Mouse (Mus musculus) adipocyte (in vitro differentiated cells): Measurements from ENCODE around the gene Usp39.
A peak's percentile ranks its signal among the peaks of the same experiment; 100 is the strongest.

Experiments
- DNase-seq: peaks from one replicate; pipeline ENCODE4 v3.0.0-alpha.2; 2016; ENCODE audit warnings: low spot score

Gene Usp39

GRCm38 (mm10) chr6:72302349-72302925 lies 42.5 kb downstream of the Usp39 start:
- no peak for DNase-seq

DNA sequence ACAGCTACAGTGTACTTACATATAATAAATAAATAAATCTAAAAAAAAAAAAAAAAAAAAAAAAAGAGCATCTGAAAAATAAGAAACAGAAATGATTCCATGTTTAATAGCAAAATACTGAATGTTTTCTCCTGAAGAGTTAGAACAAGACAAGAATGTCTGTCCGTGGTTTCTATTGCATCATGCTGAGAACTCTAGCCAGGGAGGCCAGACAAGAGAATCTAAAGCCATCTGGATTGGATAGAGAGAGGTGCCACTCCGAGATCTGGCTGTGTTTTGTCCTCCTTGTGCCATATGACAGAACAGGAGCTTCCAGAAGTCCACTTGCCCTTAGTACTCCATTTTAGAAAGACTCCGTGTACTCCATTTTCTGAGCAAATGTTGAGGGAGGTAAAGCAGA lies 47.2 kb downstream of the Usp39 start:
- peak; percentile 85 for DNase-seq

- no peak for DNase-seq
These were observed 51.9 kb downstream of the Usp39 start for GRCm38 (mm10) chr6:72292972-72293651.

GRCm38 (mm10) chr6:72289484-72289883 lies 55.5 kb downstream of the Usp39 start:
- DNase-seq = no peak

DNA sequence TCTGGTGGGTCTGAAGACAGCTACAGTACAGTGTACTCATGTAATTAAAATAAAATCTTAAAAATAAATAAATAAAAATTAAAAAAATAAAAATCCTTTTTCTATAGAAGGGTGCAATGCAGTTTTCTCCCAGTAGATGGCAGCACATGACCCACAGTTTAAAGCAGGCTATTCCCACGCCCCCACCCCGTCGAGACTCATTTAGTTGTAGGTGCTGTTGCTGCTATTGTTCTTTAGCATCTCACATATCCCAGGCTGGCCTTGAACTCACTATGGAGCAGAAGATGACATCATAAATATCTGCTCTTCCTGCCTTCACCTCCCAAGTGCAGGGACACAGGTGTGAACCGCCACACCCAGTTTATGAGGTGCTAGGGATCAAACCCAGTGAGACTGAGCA lies 61.1 kb downstream of the Usp39 start:
- DNase-seq = peak; percentile 70

- no peak for DNase-seq
These were observed 64.5 kb downstream of the Usp39 start for GRCm38 (mm10) chr6:72280410-72280998.

DNA sequence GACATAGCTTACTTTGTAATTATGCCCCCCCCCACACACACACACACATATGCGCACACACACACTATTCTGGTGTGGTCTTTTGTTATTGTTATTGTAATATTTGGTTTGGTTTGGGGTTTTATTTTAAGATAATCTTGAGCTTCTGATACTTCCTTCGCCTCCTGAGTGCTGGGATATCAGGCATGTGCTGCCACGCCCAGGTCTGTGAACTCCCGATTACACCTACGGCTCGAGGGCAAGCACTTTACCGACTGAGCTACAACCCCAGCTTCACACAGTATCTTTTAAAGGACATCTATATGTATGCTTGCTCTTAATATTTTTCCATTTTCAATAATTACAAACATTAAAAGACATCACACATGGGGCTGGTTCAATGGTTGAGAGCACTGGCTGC lies 65.5 kb downstream of the Usp39 start:
- DNase-seq = no peak

DNA sequence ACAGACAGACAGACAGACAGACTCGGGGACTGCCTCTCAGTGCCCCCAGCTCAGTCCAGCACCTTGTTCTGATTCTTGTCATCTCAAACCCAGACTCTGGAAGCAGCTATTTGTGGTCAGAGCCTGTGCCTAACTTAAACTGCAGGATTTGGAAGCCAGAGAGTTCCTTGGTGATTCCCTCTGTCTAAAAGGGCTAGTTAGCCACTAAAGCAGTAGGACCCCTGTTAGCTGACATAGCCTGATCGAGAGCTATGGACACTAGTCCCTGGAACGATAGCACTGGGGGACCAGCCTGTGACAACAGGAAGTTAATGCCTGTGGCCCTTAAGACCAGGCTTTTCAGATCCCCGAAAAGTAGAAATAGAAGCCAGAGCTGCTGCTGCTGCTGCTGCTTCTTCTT lies 66.1 kb downstream of the Usp39 start:
- DNase-seq = no peak

GRCm38 (mm10) chr6:72277508-72278166 lies 67.3 kb downstream of the Usp39 start:
- DNase-seq = peak; percentile 32

DNA sequence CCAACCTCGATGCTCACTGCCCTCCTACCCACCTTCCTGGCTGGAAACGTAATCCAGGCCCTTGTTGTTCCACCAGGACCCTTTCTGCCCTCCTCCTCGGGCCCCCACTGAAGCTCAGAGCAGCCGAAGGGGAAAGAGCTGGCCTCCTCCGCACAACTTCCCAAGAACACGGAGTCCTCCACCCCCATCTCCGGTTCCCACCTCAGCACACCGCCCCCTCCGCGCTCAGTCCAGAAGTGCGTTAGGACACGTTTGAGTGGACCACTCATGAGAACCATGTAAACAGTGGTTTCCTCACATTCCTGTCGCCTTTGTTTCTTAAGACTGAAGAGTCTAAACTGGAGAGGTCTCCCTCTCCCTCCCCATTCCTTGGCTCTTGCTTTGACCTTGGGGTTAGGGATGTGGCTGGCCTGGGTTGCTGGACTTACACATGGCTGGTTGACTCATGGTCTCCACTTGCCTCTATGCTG lies 68.0 kb downstream of the Usp39 start:
- DNase-seq = no peak

DNA sequence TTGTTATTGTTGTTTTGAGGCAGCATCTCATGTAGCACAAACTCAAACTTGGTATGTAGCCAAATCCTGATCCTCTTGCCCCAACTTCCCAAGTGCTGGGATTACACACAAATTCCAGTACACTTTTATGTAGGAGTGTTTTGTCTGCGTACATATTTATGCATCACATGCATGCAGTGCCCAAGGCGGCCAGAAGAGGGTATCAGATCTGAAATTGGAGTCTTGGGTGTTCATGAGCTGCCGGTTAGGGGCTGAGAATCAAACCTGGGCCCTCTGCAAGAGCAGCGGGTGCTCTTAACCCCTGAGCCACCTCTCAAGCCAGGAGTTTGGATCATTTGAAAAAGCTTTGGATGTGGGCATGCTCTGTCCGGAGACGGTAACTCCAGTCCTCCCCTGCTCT lies 68.8 kb downstream of the Usp39 start:
- no peak for DNase-seq

DNA sequence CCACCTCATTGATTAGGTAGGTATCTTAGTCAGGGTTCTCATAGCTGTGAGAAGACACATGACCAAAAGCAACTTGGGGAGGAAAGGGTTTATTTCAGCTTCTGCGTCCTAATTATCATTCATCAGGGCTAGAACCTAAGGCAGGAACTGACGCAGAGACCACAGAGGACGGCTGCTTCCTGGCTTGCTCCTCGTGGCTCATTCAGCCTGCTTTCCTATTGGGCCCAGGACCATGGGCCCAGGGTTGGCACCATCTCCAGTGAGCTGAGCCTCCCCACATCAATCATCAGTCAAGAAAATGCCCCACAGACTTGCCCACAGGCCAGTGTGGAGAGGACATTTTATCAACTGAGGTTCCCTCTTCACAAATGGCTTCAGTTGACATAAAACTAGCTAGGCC lies 69.5 kb downstream of the Usp39 start:
- no peak for DNase-seq

- DNase-seq = no peak
These were observed 71.8 kb downstream of the Usp39 start for GRCm38 (mm10) chr6:72273153-72273552.

DNA sequence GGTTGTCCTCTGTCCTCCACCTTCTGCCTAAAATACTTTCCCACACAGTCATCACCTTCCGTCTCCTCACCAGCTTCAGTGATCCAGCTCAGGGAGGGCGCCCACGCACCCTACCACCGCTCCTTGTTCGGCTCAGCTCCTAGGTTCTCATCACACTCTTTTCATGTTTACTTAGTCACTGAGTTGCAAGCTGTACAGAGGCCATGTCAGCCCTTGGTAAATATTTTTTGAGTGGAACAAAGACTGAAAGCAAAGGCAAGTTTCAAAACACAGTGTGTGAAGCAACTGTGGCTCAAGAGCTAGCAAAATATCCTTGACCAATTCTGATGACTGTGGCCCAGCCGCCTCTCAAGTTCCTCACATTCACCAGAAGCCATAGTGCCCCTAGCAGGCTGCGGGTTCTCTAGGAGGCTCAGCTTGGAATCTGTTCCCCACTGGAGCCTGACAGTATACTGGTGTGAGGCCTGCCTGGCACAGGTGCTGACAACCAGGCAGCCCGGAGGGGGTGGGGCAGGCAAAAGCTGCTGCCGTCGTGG lies 72.8 kb downstream of the Usp39 start:
- peak; percentile 87 for DNase-seq

DNA sequence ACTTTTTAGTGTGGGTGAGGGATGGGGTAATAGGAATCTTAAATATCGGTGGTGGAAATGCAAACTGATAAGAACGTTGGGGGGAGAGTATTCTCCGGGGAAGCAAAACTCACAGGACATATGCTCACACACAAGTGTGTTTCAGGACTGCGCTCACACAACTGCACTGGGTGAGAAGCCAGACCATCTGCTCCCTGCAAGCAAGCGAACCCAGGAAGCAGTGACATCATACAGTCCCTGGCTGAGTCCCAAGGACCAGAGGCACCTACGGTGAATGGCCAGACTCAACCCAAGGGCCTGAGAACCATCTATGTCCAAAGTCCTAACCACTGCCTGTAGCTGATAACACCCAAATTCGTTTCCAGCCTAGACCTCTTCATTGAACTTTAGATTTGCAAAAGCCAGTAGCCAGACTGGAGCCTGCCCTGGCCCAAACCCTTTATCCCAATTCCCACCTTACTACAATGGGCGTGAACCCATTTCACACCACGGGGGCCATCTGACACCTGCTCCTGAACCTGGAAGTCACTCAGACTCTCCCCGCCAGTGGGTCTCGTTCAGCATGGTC lies 73.9 kb downstream of the Usp39 start:
- DNase-seq = peak; percentile 44

GRCm38 (mm10) chr6:72270258-72270657 lies 74.7 kb downstream of the Usp39 start:
- DNase-seq = no peak
